Mouse (Mus musculus) CD4-positive naive resting alpha-beta T cell, adult 57 days (primary cell): ENCODE data around the gene Serbp1. TPM values are rescaled to one million over a fixed set of nuclear protein-coding genes. Genes with fewer than 3 reads are reported as not detected.

Experiments
- total RNA-seq: library from RNA; stranded (reverse); gene quantifications from one replicate; pipeline ENCODE4 v1.2.4, GENCODE M21; 2023

Gene Serbp1
- total RNA-seq = 381 TPM

GRCm38 (mm10) chr6:67237977-67238376, at the start of gene Serbp1:
Serbp1 (plus strand) TSS chr6:67238176.

Other genes starting within 250 kb of the Serbp1 start
- gene Gadd45a, start 200.7 kb upstream of the Serbp1 start, total RNA-seq = 36.6 TPM
- gene Il12rb2, start 138.0 kb downstream of the Serbp1 start, total RNA-seq = 1.1 TPM